ENCODE assay signal across 8 mouse cellular contexts in genomic region chr1:182018397-182019265, GRCm38 (mm10). TPM values are rescaled to one million over a fixed set of nuclear protein-coding genes. Genes with fewer than 3 reads are reported as not detected.
A peak's percentile ranks its signal among the peaks of the same experiment; 100 is the strongest.
DNase-seq lines count a peak whose midpoint lies in the region; ATAC-seq lines count a peak whose summit lies in the region.

No protein-coding gene starts in this region.

- peak overlapping the region; percentile 88 for H3K9ac ChIP-seq in embryonic facial prominence, embryonic 15.5 days
- H3K9ac ChIP-seq in hindbrain, embryonic 12.5 days = peak overlapping the region; percentile 100
- peak overlapping the region; percentile 90 for H3K9ac ChIP-seq in stomach, embryonic 15.5 days

- peak overlapping the region; percentile 82 for H3K4me3 ChIP-seq in embryonic facial prominence, embryonic 15.5 days (replicated peaks)
- H3K4me3 ChIP-seq in hindbrain, embryonic 12.5 days = peak overlapping the region; percentile 93
- peak overlapping the region; percentile 83 for H3K4me3 ChIP-seq in stomach, embryonic 15.5 days (replicated peaks)

- no peaks in the 10 kb centered on the region for H3K9me3 ChIP-seq in embryonic facial prominence, embryonic 15.5 days (replicated peaks)
- no peaks in the 10 kb centered on the region for H3K9me3 ChIP-seq in hindbrain, embryonic 12.5 days (replicated peaks)
- H3K9me3 ChIP-seq in stomach, embryonic 15.5 days = no peaks in the 10 kb centered on the region

- H3K27ac ChIP-seq in embryonic facial prominence, embryonic 15.5 days (replicated peaks) = peak overlapping the region; percentile 91
- H3K27ac ChIP-seq in hindbrain, embryonic 12.5 days = peak overlapping the region; percentile 99
- peak overlapping the region; percentile 90 for H3K27ac ChIP-seq in stomach, embryonic 15.5 days

- DNase-seq in CD4-positive, CD25-positive, alpha-beta regulatory T cell, adult 2 months (ENCODE audit: low read depth, low spot score) = peak; percentile 16
- DNase-seq in adrenal gland, postnatal 14 days = peak; percentile 57
- peak; percentile 33 to 49 for DNase-seq in layer of hippocampus, postnatal 36 days
- peak; percentile 74 for DNase-seq in mesoderm, embryonic 11.5 days (ENCODE audit: low read depth, low spot score)

- peaks cover 16% of the 10 kb centered on the region; the same call in 1 of the 2 replicates for H3K4me1 ChIP-seq in embryonic facial prominence, embryonic 15.5 days
- H3K4me1 ChIP-seq in hindbrain, embryonic 12.5 days = peaks cover 23% of the 10 kb centered on the region
- no peaks in the 10 kb centered on the region for H3K4me1 ChIP-seq in stomach, embryonic 15.5 days

- WGBS in embryonic facial prominence, embryonic 15.5 days = under 1% methylated on average over 29 of the region's 29 CpGs
- under 1% methylated on average over 29 of the region's 29 CpGs for WGBS in hindbrain, embryonic 12.5 days
- WGBS in stomach, embryonic 15.5 days = 1% methylated on average over 29 of the region's 29 CpGs

- H3K4me2 ChIP-seq in embryonic facial prominence, embryonic 15.5 days (replicated peaks) = peak overlapping the region; percentile 75
- peak overlapping the region; percentile 64 for H3K4me2 ChIP-seq in hindbrain, embryonic 12.5 days (replicated peaks)
- peak overlapping the region; percentile 73 for H3K4me2 ChIP-seq in stomach, embryonic 15.5 days

- H3K27me3 ChIP-seq in embryonic facial prominence, embryonic 15.5 days = no peaks in the 10 kb centered on the region
- H3K27me3 ChIP-seq in hindbrain, embryonic 12.5 days = 0 out of 2 replicates have a peak, but pooled peaks cover 4% of the 10 kb centered on the region
- H3K27me3 ChIP-seq in stomach, embryonic 15.5 days (replicated peaks) = no peaks in the 10 kb centered on the region

- no peak for ATAC-seq in CD4-positive, CD25-positive, alpha-beta regulatory T cell, adult 4 months
- no peak for ATAC-seq in embryonic facial prominence, embryonic 15.5 days (ENCODE audit: insufficient number of reproducible peaks, low FRiP score, low TSS enrichment, low read depth)
- ATAC-seq in hindbrain, embryonic 12.5 days (ENCODE audit: low FRiP score) = peak; percentile 20
- peak; percentile 23; the same call in 1 of the 2 replicates for ATAC-seq in stomach, embryonic 15.5 days (ENCODE audit: insufficient read depth, low FRiP score, low read depth)

- 0 out of 2 replicates have a peak, but pooled peaks cover 3% of the 10 kb centered on the region for H3K36me3 ChIP-seq in embryonic facial prominence, embryonic 15.5 days
- 0 out of 2 replicates have a peak, but pooled peaks cover 5% of the 10 kb centered on the region for H3K36me3 ChIP-seq in hindbrain, embryonic 12.5 days
- no peaks in the 10 kb centered on the region for H3K36me3 ChIP-seq in stomach, embryonic 15.5 days

RNA-seq across cellular contexts. Expression of gene Enah, which starts 1.2 kb away (rescaled TPM):
- polyA plus RNA-seq in CD4-positive, CD25-positive, alpha-beta regulatory T cell, adult 4 months (2017; shearing (Covaris generic)) = 1 to 10 TPM in 1 of 2 experiments, under 1 TPM in 1; 0.43 to 1.3 TPM
- total RNA-seq in adrenal gland, postnatal 14 days (2021) = 69.3 and 79.2 TPM in 2 replicates
- polyA plus RNA-seq in embryonic facial prominence, embryonic 15.5 days (2015; fragmentation: Nextera tagmentation; extraction: Ambion mirVana) = 23.3 and 25.6 TPM in 2 replicates
- polyA plus RNA-seq in hindbrain, embryonic 12.5 days (2016; fragmentation: Nextera tagmentation; extraction: Ambion mirVana) = 42.0 and 45.9 TPM in 2 replicates
- total RNA-seq in layer of hippocampus, postnatal 36 days (2021) = 100 to 1,000 TPM; 170 to 200 TPM
- 17.9 and 18.6 TPM in 2 replicates for polyA plus RNA-seq in stomach, embryonic 15.5 days (2015; fragmentation: Nextera tagmentation; extraction: Ambion mirVana)

Comparison
In these comparisons a context has a peak if more than half of its experiments do, and no peak if none do; other contexts are left out.
1. DNase-seq: peak in every context shown above with its lines; median percentile 74 in mesoderm, embryonic 11.5 days; 57 in adrenal gland, postnatal 14 days; 41 in layer of hippocampus, postnatal 36 days; 16 in CD4-positive, CD25-positive, alpha-beta regulatory T cell, adult 2 months.
2. ATAC-seq: peak in hindbrain, embryonic 12.5 days (single experiment) and stomach, embryonic 15.5 days (single experiment); none in CD4-positive, CD25-positive, alpha-beta regulatory T cell, adult 4 months (single experiment) and embryonic facial prominence, embryonic 15.5 days (single experiment).
3. Peak in every context shown above with its lines, with median percentiles within 50 percentile points of each other: H3K27ac ChIP-seq, H3K4me2 ChIP-seq, H3K4me3 ChIP-seq and H3K9ac ChIP-seq.